Mouse (Mus musculus) CH12.LX (cell line): ENCODE results near the gene Gm27021. TPM values are rescaled to one million over a fixed set of nuclear protein-coding genes. Genes with fewer than 3 reads are reported as not detected.
A peak's percentile ranks its signal among the peaks of the same experiment; 100 is the strongest.

Experiments used
- DNase-seq: peaks from one replicate; pipeline ENCODE4 v3.0.0-alpha.2; 2013; ENCODE audit errors: extremely low read depth
- H3K27ac ChIP-seq: 2 replicates; pipeline ENCODE4 v1.5.1; 2012; ENCODE audit warnings: low read depth, mild to moderate bottlenecking, control low read depth, moderate library complexity; ENCODE audit not compliant: insufficient read depth
- H3K27me3 ChIP-seq: replicated peaks from 2 replicates; pipeline ENCODE3; 2012; ENCODE audit warnings: inconsistent platforms
- H3K36me3 ChIP-seq, 2 experiments: replicated peaks in 1 of 2; 2 replicates each; pipeline versions ENCODE3 to v1.6.1; 2012; ENCODE audit warnings: inconsistent platforms in 1 of 2, low read length in 1 of 2, mild to moderate bottlenecking in 1 of 2, mixed read lengths in 1 of 2, moderate library complexity in 1 of 2; ENCODE audit not compliant: control insufficient read depth in 1 of 2, insufficient read depth in 1 of 2
- H3K4me1 ChIP-seq, 2 experiments: 2 replicates each; pipeline ENCODE4 v1.6.1; 2012; ENCODE audit warnings: inconsistent platforms in 1 of 2, moderate library complexity in 1 of 2; ENCODE audit not compliant: insufficient read depth in 2 of 2, control insufficient read depth in 1 of 2
- H3K4me2 ChIP-seq: 2 replicates; pipeline ENCODE4 v1.6.1; 2012; ENCODE audit warnings: low read depth, mild to moderate bottlenecking, control low read depth; ENCODE audit not compliant: poor library complexity, insufficient read depth, severe bottlenecking
- H3K4me3 ChIP-seq, 3 experiments: fragments of 150-350 bp in 1 of 3; sonication (generic) in 1 of 3; replicated peaks in 1 of 3; 2 replicates each; pipeline versions ENCODE3 to v1.5.1; 2011 to 2012; ENCODE audit warnings: low read depth in 2 of 3, low read length in 2 of 3, mild to moderate bottlenecking in 2 of 3, moderate library complexity in 2 of 3, control low read depth in 1 of 3, improper control_type of control experiment in 1 of 3, inconsistent platforms in 1 of 3, mixed read lengths in 1 of 3; ENCODE audit not compliant: poor library complexity in 1 of 3
- H3K79me2 ChIP-seq: replicated peaks from 2 replicates; pipeline ENCODE4 v1.6.1; 2012; ENCODE audit warnings: mild to moderate bottlenecking, moderate library complexity; ENCODE audit not compliant: control insufficient read depth, poor library complexity, insufficient read depth, severe bottlenecking; ENCODE audit errors: extremely low read depth
- H3K9ac ChIP-seq: 2 replicates; pipeline ENCODE4 v1.6.1; 2012; ENCODE audit warnings: low read depth, mild to moderate bottlenecking, control low read depth, moderate library complexity; ENCODE audit not compliant: insufficient read depth
- H3K9me3 ChIP-seq: replicated peaks from 2 replicates; pipeline ENCODE3; 2012; ENCODE audit warnings: low read length, inconsistent platforms, mixed read lengths
- BHLHE40 ChIP-seq: IDR thresholded peaks from 2 replicates; pipeline ENCODE4 v1.6.1; 2011; ENCODE audit warnings: mild to moderate bottlenecking, low read depth, low read length, improper control_type of control experiment
- CHD1 ChIP-seq: IDR thresholded peaks from 2 replicates; pipeline ENCODE4 v1.6.1; 2012; ENCODE audit warnings: low read depth, low read length, improper control_type of control experiment, inconsistent platforms
- CHD2 ChIP-seq: IDR thresholded peaks from 2 replicates; pipeline ENCODE4 v1.6.1; 2011; ENCODE audit warnings: low read length, improper control_type of control experiment
- CTCF ChIP-seq, 2 experiments: IDR thresholded peaks in 1 of 2; conservative IDR thresholded peaks in 1 of 2; 2 replicates each; pipeline ENCODE4 v1.5.1; 2011 to 2012; ENCODE audit warnings: low read depth in 2 of 2, low read length in 2 of 2, improper control_type of control experiment in 1 of 2, inconsistent platforms in 1 of 2, mild to moderate bottlenecking in 1 of 2, moderate library complexity in 1 of 2
- E2F4 ChIP-seq: IDR thresholded peaks from 2 replicates; pipeline ENCODE4 v1.6.1; 2011; ENCODE audit warnings: low read depth, low read length, improper control_type of control experiment; ENCODE audit not compliant: insufficient replicate concordance
- ELF1 ChIP-seq: IDR thresholded peaks from 2 replicates; pipeline ENCODE4 v1.6.1; 2014; ENCODE audit warnings: low read depth, mild to moderate bottlenecking, inconsistent platforms, low read length, improper control_type of control experiment
- EP300 ChIP-seq: IDR thresholded peaks from 2 replicates; pipeline ENCODE4 v1.6.1; 2011; ENCODE audit warnings: low read length, improper control_type of control experiment
- ETS1 ChIP-seq: conservative IDR thresholded peaks from 2 replicates; pipeline ENCODE4 v1.6.1; 2012; ENCODE audit warnings: low read depth, mild to moderate bottlenecking, inconsistent platforms, low read length, improper control_type of control experiment, moderate library complexity
- GABPA ChIP-seq: IDR thresholded peaks from 2 replicates; pipeline ENCODE4 v1.6.1; 2012; ENCODE audit warnings: low read depth, low read length, improper control_type of control experiment, inconsistent platforms; ENCODE audit not compliant: insufficient replicate concordance
- HCFC1 ChIP-seq: IDR thresholded peaks from 2 replicates; pipeline ENCODE4 v1.6.1; 2012; ENCODE audit warnings: low read depth, mild to moderate bottlenecking, inconsistent platforms, low read length, improper control_type of control experiment
- IRF4 ChIP-seq: IDR thresholded peaks from 2 replicates; pipeline ENCODE4 v1.6.1; 2014; ENCODE audit warnings: low read depth, mild to moderate bottlenecking, inconsistent platforms, low read length, improper control_type of control experiment
- JUN ChIP-seq: IDR thresholded peaks from 2 replicates; pipeline ENCODE4 v1.6.1; 2011; ENCODE audit warnings: low read depth, mild to moderate bottlenecking, low read length, improper control_type of control experiment, moderate library complexity; ENCODE audit not compliant: insufficient read depth
- JUND ChIP-seq: conservative IDR thresholded peaks from 2 replicates; pipeline ENCODE4 v1.6.1; 2011; ENCODE audit warnings: low read depth, low read length, improper control_type of control experiment
- KAT2A ChIP-seq: IDR thresholded peaks from 2 replicates; pipeline ENCODE4 v1.6.1; 2012; ENCODE audit warnings: low read length, improper control_type of control experiment, inconsistent platforms; ENCODE audit not compliant: insufficient replicate concordance
- MAFK ChIP-seq: IDR thresholded peaks from 2 replicates; pipeline ENCODE4 v1.6.1; 2011; ENCODE audit warnings: low read length, improper control_type of control experiment; ENCODE audit not compliant: insufficient replicate concordance
- MAX ChIP-seq: IDR thresholded peaks from 2 replicates; pipeline ENCODE4 v1.6.1; 2011; ENCODE audit warnings: low read length, improper control_type of control experiment
- MAZ ChIP-seq: IDR thresholded peaks from 2 replicates; pipeline ENCODE4 v1.6.1; 2012; ENCODE audit warnings: low read depth, mild to moderate bottlenecking, inconsistent platforms, low read length, improper control_type of control experiment, moderate library complexity
- MEF2A ChIP-seq: IDR thresholded peaks from 2 replicates; pipeline ENCODE4 v1.6.1; 2014; ENCODE audit warnings: low read depth, mild to moderate bottlenecking, inconsistent platforms, low read length, improper control_type of control experiment, borderline replicate concordance
- MXI1 ChIP-seq: IDR thresholded peaks from 2 replicates; pipeline ENCODE4 v1.6.1; 2011; ENCODE audit warnings: mild to moderate bottlenecking, low read depth, low read length, improper control_type of control experiment
- MYC ChIP-seq: IDR thresholded peaks from 2 replicates; pipeline ENCODE4 v1.6.1; 2011; ENCODE audit warnings: low read depth, mild to moderate bottlenecking, improper control_type of control experiment, low read length
- NELFE ChIP-seq: IDR thresholded peaks from 2 replicates; pipeline ENCODE4 v1.6.1; 2011; ENCODE audit warnings: low read depth, low read length, improper control_type of control experiment
- NRF1 ChIP-seq: IDR thresholded peaks from 2 replicates; pipeline ENCODE4 v1.6.1; 2014; ENCODE audit warnings: low read depth, mild to moderate bottlenecking, inconsistent platforms, low read length, improper control_type of control experiment, moderate library complexity
- PAX5 ChIP-seq: IDR thresholded peaks from 2 replicates; pipeline ENCODE4 v1.6.1; 2012; ENCODE audit warnings: low read length, inconsistent platforms, mixed read lengths
- POLR2A ChIP-seq: IDR thresholded peaks from 2 replicates; pipeline ENCODE4 v1.6.1; 2011; ENCODE audit warnings: low read depth, mild to moderate bottlenecking, improper control_type of control experiment, low read length
- POLR2AphosphoS2 ChIP-seq: IDR thresholded peaks from 2 replicates; pipeline ENCODE4 v1.6.1; 2011; ENCODE audit warnings: low read depth, low read length, improper control_type of control experiment
- RAD21 ChIP-seq: IDR thresholded peaks from 2 replicates; pipeline ENCODE4 v1.6.1; 2011; ENCODE audit warnings: low read depth, mild to moderate bottlenecking, low read length, improper control_type of control experiment, moderate library complexity
- RCOR1 ChIP-seq: conservative IDR thresholded peaks from 2 replicates; pipeline ENCODE4 v1.6.1; 2012; ENCODE audit warnings: low read depth, mild to moderate bottlenecking, inconsistent platforms, low read length, improper control_type of control experiment
- SIN3A ChIP-seq: IDR thresholded peaks from 2 replicates; pipeline ENCODE4 v1.6.1; 2012; ENCODE audit warnings: low read length, improper control_type of control experiment, inconsistent platforms
- SMC3 ChIP-seq: IDR thresholded peaks from 2 replicates; pipeline ENCODE4 v1.6.1; 2011; ENCODE audit warnings: low read depth, low read length, improper control_type of control experiment
- TBP ChIP-seq: conservative IDR thresholded peaks from 2 replicates; pipeline ENCODE4 v1.6.1; 2011; ENCODE audit warnings: low read depth, low read length, improper control_type of control experiment
- TCF12 ChIP-seq: IDR thresholded peaks from 2 replicates; pipeline ENCODE4 v1.6.1; 2014; ENCODE audit warnings: low read depth, mild to moderate bottlenecking, inconsistent platforms, low read length, improper control_type of control experiment
- UBTF ChIP-seq: IDR thresholded peaks from 2 replicates; pipeline ENCODE4 v1.6.1; 2012; ENCODE audit warnings: low read depth, mild to moderate bottlenecking, inconsistent platforms, low read length, improper control_type of control experiment, moderate library complexity
- USF1 ChIP-seq: IDR thresholded peaks from 2 replicates; pipeline ENCODE4 v1.6.1; 2014; ENCODE audit warnings: low read depth, mild to moderate bottlenecking, inconsistent platforms, low read length, improper control_type of control experiment
- USF2 ChIP-seq: conservative IDR thresholded peaks from 2 replicates; pipeline ENCODE4 v1.6.1; 2011; ENCODE audit warnings: low read depth, low read length, improper control_type of control experiment
- ZC3H11A ChIP-seq: IDR thresholded peaks from 2 replicates; pipeline ENCODE4 v1.6.1; 2012; ENCODE audit warnings: low read depth, mild to moderate bottlenecking, inconsistent platforms, low read length, improper control_type of control experiment
- ZKSCAN1 ChIP-seq: IDR thresholded peaks from 2 replicates; pipeline ENCODE4 v1.6.1; 2012; ENCODE audit warnings: low read depth, inconsistent platforms, low read length, improper control_type of control experiment, borderline replicate concordance
- ZMIZ1 ChIP-seq: IDR thresholded peaks from 2 replicates; pipeline ENCODE4 v1.6.1; 2012; ENCODE audit warnings: low read depth, mild to moderate bottlenecking, inconsistent platforms, low read length, improper control_type of control experiment
- ZNF384 ChIP-seq: IDR thresholded peaks from 2 replicates; pipeline ENCODE4 v1.6.1; 2012; ENCODE audit warnings: low read depth, low read length, improper control_type of control experiment, inconsistent platforms
- dilution Hi-C: fragments of 300-500 bp; cut with MboI; formaldehyde crosslinking; loops from 2 replicates; pipeline ENCODE4 v1.14.3; 2020; ENCODE audit warnings: low sequenced_read_pairs; ENCODE audit not compliant: extremely low pct_unique_long_range_greater_than_20kb, extremely low pct_ligation_motif_present
- in situ Hi-C: fragments of 300-500 bp; cut with MboI; formaldehyde crosslinking; loops from 3 replicates; pipeline ENCODE4 v1.14.3; 2019; ENCODE audit warnings: low sequenced_read_pairs, low pct_ligation_motif_present, low pct_unique_long_range_greater_than_20kb, mixed read lengths
- polyA plus RNA-seq: library from polyadenylated mRNA; unstranded; fragments of >175 nt; gene quantifications from 2 replicates; pipeline ENCODE4 v1.2.1, GENCODE M21; 2012; ENCODE audit warnings: low read depth; ENCODE audit not compliant: insufficient read length
- total RNA-seq, 2 experiments: library from RNA; depleted of rRNA; stranded (reverse); fragments of 300-350 nt in 1 of 2; fragments of >200 nt in 1 of 2; gene quantifications; 2 replicates each; pipeline ENCODE4 v1.2.3; 2012 to 2014

The Gm27021 gene
- total and polyA plus RNA-seq, 3 experiments = 1.0 to 1.1 TPM; not detected in 1

DNA sequence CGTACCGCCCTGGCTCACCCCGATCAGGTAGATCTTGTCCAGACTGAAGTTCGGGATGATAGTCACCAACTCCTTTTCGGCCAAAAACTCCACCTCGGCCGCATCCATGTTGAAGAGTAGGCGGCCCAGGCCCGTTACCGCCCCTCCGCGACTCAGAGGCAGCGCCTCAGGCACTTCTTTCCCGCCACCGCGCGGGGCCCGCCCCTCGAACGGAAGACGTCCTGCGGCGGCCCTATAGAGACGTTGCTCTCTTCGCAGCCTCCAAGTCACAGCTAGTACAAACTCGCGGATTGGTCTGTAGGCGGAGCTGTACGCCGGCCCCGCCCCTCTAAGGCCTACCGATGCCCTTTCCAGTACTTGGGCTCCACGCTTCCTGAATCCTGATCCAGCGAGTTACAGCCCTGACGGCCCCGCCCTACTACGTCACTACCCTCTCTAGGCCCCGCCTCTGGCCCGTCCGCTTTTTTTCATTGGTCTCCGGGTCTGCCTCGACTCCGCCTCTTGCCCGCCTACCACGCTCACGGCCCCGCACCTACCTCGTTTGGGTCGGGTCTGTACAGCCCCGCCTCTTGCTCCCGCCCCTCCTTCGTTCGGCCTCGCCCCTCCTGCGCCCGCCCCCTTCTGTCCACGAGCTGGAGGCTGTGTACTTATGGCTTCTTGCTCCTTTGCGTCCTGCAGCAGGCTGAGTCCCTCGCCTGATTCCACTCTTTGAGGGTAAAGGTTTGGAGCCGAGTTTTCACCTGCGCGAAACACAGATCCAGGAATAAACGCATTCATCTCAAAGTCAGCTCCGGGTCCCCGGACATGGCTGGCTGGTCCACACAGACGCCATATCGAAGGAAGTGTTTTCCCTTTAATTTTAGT, 78.7 kb downstream of the Gm27021 start, which contains the start of gene Gins2:
Gene Gins2 (minus strand): TSS at position 397 of the 864 bp plus-strand sequence.
- H3K4me1 ChIP-seq = peaks cover 3 to 16% of the 10 kb centered on the region in 2 experiments; a peak in 3 of 4 replicates
- in situ Hi-C loops = no loop called here
- peak within 1 kb of the TSS; percentile 90 for H3K9ac ChIP-seq
- dilution Hi-C loops = no loop called here
- TF ChIP-seq MAX = peak; percentile 30; the same call in 1 of the 2 replicates
- TF ChIP-seq POLR2A = peak; percentile 74
- no peak for TF ChIP-seq USF2
- TF ChIP-seq ZC3H11A = no peak
- no peak for TF ChIP-seq RAD21
- TF ChIP-seq MYC = no peak
- TF ChIP-seq TBP = no peak
- TF ChIP-seq KAT2A = peak; percentile 73; the same call in 1 of the 2 replicates
- TF ChIP-seq JUN = no peak
- peak; percentile 85 for TF ChIP-seq SIN3A
- TF ChIP-seq EP300 = no peak
- no peak for TF ChIP-seq ETS1
- TF ChIP-seq CTCF (conservative IDR thresholded peaks at IDR 0.05 in 1 of 2, IDR thresholded peaks at IDR 0.05 in 1 of 2; ENCODE audit: low read depth in 2 of 2, low read length in 2 of 2) = no peak
- TF ChIP-seq CHD1 = no peak
- peak; percentile 83 for TF ChIP-seq HCFC1
- peak; percentile 55 for TF ChIP-seq MXI1
- TF ChIP-seq SMC3 = no peak
- TF ChIP-seq MEF2A = peak; percentile 70
- peak; percentile 47; the same call in 1 of the 2 replicates for TF ChIP-seq NELFE
- no peak for TF ChIP-seq PAX5
- TF ChIP-seq UBTF = no peak
- TF ChIP-seq MAZ = peak; percentile 36; the same call in 1 of the 2 replicates
- peak; percentile 43 for TF ChIP-seq NRF1
- no peak for TF ChIP-seq POLR2AphosphoS2
- no peak for TF ChIP-seq RCOR1
- peak; percentile 99 for TF ChIP-seq GABPA
- no peak for TF ChIP-seq ZKSCAN1
- TF ChIP-seq CHD2 = peak; percentile 76
- TF ChIP-seq ELF1 = peak; percentile 95
- TF ChIP-seq USF1 = no peak
- TF ChIP-seq JUND = no peak
- peak; percentile 98 for TF ChIP-seq E2F4
- 0 out of 2 replicates have a peak, but pooled peaks have one; percentile 5 for TF ChIP-seq IRF4
- TF ChIP-seq ZNF384 = no peak
- no peak for TF ChIP-seq MAFK
- no peak for TF ChIP-seq BHLHE40
- peak; percentile 25; the same call in 1 of the 2 replicates for TF ChIP-seq ZMIZ1
- TF ChIP-seq TCF12 = peak; percentile 45; the same call in 1 of the 2 replicates
- H3K79me2 ChIP-seq = peaks cover 17% of the 10 kb centered on the region
- peaks cover 1% of the 10 kb centered on the region for H3K9me3 ChIP-seq
- peaks cover 23 to 35% of the 10 kb centered on the region in 2 experiments for H3K36me3 ChIP-seq
- H3K4me3 ChIP-seq = peak within 1 kb of the TSS; percentile 76 to 97 (median 85)
- peaks cover 12% of the 10 kb centered on the region for H3K27me3 ChIP-seq
- peak within 1 kb of the TSS; percentile 82 for H3K4me2 ChIP-seq
- peak within 1 kb of the TSS; percentile 5 for H3K27ac ChIP-seq
- peak; percentile 99 for DNase-seq
